Mouse (Mus musculus): ENCODE results near the gene Prmt2.

Gene Prmt2

DNA sequence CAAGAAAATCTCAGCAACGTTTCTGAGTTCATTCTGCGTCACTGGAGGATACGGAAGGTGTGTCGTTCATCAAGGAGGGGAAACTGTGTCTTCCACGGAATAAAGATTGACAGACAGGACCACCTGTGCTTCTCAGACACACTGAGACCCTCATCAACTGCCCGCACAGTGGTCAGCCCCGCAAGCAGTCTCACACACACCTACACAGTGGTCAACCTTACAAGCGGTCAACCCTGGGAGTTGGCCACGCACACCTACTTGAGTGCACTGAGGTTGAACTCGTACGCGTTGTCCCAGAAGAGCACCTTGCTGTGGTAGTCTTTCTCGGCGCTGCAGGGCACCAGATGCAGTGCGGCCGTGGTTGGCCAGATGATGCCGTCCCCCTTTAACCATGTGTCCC lies 20.6 kb downstream of the Prmt2 start:
- DNase-seq: no peak

GRCm38 (mm10) chr10:76214161-76214560 lies 23.5 kb downstream of the Prmt2 start:
- DNase-seq: no peak

DNA sequence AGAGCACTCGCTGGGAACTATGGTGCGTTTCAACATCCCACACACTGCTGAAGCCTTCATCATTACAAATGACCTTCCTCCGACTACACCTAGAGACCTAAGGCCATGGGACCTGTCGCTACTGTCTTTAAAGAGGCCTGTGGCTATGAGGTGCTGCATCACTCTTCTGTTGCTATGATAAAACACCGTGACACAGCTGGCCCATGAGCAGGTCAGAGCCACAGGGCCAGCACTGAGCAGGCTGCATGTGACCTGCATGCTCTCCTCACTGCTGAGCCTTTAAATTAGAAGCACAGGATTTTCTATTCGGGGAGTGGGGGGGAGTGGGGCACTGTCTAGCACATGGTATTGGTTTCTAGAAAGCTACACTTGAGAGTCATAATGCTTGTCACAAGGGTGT lies 25.5 kb downstream of the Prmt2 start:
- no peak for DNase-seq

- DNase-seq: no peak
Observed at GRCm38 (mm10) chr10:76210806-76211205, 26.9 kb downstream of the Prmt2 start.

- DNase-seq: no peak
Observed at GRCm38 (mm10) chr10:76209241-76209640, 28.4 kb downstream of the Prmt2 start.

DNA sequence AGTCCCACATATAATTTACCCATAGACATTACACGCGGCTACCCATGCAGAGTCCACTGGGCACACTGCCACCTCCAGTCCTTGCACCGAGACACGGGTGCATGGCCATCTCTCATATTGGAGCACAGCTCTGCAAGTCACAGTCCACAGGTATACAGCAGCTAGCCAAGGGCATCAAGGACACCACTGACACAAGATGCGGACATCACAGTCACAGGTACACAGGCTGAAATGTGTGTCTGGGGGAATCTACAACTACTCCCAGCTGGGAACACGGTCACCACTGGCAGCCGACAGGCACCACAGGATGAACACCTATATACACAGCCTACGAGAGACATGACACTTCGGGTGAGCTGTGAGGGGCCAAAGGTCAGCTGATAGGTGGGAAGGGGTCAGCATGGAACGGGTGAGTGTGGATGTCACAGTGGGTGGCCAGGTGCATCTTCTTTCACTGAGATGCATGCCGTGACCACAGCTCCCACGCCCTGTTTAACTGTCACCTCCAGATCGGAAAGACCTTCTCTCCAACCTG lies 30.3 kb downstream of the Prmt2 start:
- no peak for DNase-seq

DNA sequence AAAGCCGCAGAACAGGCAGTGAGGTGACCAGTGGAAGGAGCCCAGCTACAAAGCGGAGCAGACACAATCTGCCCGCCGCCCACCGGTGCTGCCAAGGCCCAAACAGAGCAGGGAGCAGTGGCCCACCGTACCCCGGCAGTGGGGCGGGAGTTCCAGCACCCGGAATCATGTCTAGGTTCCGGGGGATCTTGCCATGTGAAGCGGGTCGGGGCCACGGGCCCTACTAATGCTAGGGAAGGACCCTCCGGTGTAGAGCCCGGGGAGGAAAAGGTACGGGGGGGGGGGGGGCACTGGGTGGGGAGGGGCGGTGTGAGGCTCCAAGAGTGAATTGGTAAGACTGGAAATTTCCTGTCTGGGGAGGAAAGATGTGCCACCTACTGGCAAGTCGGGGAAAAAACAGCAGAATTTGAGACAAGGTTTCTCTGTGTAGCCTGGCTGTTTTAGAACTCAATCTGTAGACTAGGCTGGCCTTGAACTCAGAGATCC lies 33.8 kb downstream of the Prmt2 start:
- peak; percentile 61 for DNase-seq

DNA sequence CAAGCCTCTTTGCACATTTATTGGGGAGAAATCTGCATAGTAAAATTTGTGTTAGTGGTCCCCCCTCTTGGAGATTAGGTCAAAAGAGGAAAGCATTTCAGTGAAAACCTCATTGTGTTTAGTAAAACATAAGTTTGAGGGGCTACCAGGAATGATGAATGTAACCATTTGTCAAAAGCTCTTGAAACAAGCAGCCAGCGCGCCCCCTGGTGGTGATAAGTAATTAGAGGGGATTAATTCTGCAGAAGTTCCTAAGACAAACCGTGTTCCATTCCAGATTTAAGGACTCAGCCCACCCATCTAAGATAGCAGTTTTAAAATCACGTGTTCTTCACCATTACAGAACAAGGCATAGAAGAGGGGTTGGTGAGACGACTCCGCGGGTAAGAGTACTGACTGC lies 35.7 kb downstream of the Prmt2 start:
- DNase-seq: peak; percentile 83

DNA sequence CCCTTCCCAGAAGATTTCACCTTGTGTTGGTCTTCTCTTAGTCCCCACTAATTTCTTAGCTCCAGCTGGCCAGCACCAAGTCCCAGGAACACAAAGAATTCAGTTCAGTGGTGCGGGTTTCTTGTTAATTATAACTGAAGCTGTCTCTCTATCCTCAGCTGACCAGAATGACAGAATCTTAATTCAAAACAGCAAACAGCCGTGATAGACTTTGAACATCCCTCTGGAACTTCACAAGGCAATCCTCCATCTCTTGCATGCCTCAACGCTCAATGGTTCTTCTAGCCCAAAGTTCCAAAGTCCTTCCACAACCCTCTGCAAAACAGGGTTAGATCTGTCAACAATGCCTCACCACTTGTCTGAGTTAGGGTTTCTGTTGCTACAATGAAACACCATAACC lies 36.2 kb downstream of the Prmt2 start:
- no peak for DNase-seq

GRCm38 (mm10) chr10:76188010-76188409 lies 49.7 kb downstream of the Prmt2 start:
- no peak for DNase-seq

- DNase-seq: no peak
Observed at GRCm38 (mm10) chr10:76185216-76185615, 52.4 kb downstream of the Prmt2 start.

DNA sequence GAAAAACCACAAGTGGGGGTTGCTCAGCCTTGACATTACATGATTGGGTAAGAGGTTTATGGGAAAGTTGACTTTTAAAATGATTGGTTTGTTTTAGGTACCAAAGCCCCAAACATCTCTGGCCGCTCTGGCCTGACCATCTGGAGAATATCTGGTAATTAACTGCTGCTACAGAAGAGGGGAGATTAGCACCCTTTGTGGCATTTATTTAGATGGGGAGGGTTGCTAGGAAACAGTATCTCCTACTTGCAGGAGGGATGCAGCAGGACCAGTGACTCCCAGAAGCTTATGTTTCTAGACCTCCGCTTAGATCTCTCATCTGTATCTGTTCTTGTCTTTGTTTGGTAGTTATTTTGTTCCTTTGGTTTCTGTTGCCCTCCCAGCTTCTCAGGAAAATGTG lies 62.8 kb downstream of the Prmt2 start:
- DNase-seq: no peak

- no peak for DNase-seq
Observed at GRCm38 (mm10) chr10:76158009-76158408, 79.7 kb downstream of the Prmt2 start.

DNA sequence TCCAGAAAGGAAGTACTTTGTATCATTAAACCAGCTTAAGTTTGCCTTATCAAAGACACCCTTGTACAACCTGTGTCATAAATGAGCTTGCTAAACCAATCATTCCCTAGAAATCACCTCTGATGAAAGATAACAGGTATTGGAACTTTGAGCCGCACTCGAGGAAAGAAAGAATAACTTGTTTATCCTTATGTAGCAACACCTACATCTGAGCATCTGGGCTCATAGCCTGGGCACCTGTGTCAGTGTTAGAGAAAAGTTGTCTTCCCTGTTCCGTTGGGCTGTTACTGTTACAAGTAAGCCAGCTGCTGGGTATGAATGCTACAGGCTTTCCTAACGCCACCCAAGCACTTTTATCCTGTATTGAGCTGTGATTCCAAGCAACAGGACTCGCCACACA lies 80.1 kb downstream of the Prmt2 start:
- DNase-seq: no peak
